Mouse (Mus musculus) embryonic facial prominence, embryonic 12.5 days (tissue): Measurements from ENCODE around the gene Bace1. TPM values are rescaled to one million over a fixed set of nuclear protein-coding genes. Genes with fewer than 3 reads are reported as not detected.

Source experiments
- ATAC-seq: fragments of 200-750 bp; cut with Nextera tagmentation; 2 replicates; pipeline ENCODE4 v1.8.0; 2017; ENCODE audit not compliant: insufficient number of reproducible peaks, insufficient read depth, low FRiP score, low TSS enrichment
- H3K27ac ChIP-seq: fragments of 300-500 bp; sonication (generic); 2 replicates; pipeline ENCODE4 v1.5.1; 2016; ENCODE audit warnings: mild to moderate bottlenecking
- H3K27me3 ChIP-seq: fragments of 300-500 bp; sonication (generic); 2 replicates; pipeline ENCODE4 v1.6.1; 2016; ENCODE audit warnings: mild to moderate bottlenecking, moderate library complexity
- H3K36me3 ChIP-seq: fragments of 300-500 bp; sonication (generic); 2 replicates; pipeline ENCODE4 v1.6.1; 2016; ENCODE audit warnings: mild to moderate bottlenecking
- H3K4me1 ChIP-seq: fragments of 300-500 bp; sonication (generic); 2 replicates; pipeline ENCODE4 v1.6.1; 2016
- H3K4me2 ChIP-seq: fragments of 300-500 bp; sonication (generic); replicated peaks from 2 replicates; pipeline ENCODE4 v1.6.1; 2016; ENCODE audit warnings: mild to moderate bottlenecking, moderate library complexity
- H3K4me3 ChIP-seq: fragments of 300-500 bp; sonication (generic); 2 replicates; pipeline ENCODE4 v1.5.1; 2016; ENCODE audit warnings: mild to moderate bottlenecking
- H3K9ac ChIP-seq: fragments of 300-500 bp; sonication (generic); 2 replicates; pipeline ENCODE4 v1.6.1; 2016; ENCODE audit warnings: mild to moderate bottlenecking, moderate library complexity
- H3K9me3 ChIP-seq: fragments of 300-500 bp; sonication (generic); 2 replicates; pipeline ENCODE4 v1.6.1; 2016; ENCODE audit warnings: mild to moderate bottlenecking, moderate library complexity
- WGBS: fragments of 180-500 bp; shearing (Covaris S2); methylation state at CpG from one replicate; pipeline ENCODE4 v1.1.7; 2016; 5-methylcytosine and 5-hydroxymethylcytosine counted together
- polyA plus RNA-seq: library from polyadenylated mRNA; unstranded; fragments of >200 nt; fragmentation: Nextera tagmentation; extraction: Ambion mirVana; gene quantifications from 2 replicates; pipeline ENCODE4 v1.2.1, GENCODE M21; 2016

Bace1 gene
- polyA plus RNA-seq, 1 experiment from 2014 or later = 33.1 TPM

DNA sequence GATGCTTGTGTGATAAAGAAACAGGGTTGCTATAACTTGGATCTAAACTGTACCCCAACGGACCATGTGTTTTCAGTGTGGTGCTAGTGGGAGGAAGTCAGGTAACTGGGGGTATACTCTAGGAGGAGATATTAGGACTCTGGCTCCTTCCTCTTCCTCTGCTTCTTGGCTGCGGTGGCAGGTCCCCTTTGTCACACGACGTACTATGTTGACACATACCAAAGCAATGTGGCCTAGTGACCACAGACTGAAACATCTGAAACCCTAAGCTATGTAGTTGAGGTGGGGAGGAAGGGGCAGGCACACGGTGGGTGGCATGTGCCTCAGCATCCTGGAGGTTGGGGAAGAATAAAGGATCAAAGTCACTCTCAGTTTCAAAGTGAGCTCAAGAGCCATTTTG is 12.9 kb downstream of the Bace1 start:
- 0 out of 2 replicates have a peak, but pooled peaks cover 3% of the 10 kb centered on the region for H3K4me1 ChIP-seq
- no peak overlapping the region for H3K27ac ChIP-seq
- peaks cover 21% of the 10 kb centered on the region for H3K36me3 ChIP-seq
- H3K27me3 ChIP-seq = no peaks in the 10 kb centered on the region
- H3K9ac ChIP-seq = no peak overlapping the region
- no peaks in the 10 kb centered on the region for H3K9me3 ChIP-seq
- no peak for ATAC-seq
- no peak overlapping the region for H3K4me3 ChIP-seq
- no peak overlapping the region for H3K4me2 ChIP-seq
- 63% methylated on average over 5 of the region's 5 CpGs for WGBS

DNA sequence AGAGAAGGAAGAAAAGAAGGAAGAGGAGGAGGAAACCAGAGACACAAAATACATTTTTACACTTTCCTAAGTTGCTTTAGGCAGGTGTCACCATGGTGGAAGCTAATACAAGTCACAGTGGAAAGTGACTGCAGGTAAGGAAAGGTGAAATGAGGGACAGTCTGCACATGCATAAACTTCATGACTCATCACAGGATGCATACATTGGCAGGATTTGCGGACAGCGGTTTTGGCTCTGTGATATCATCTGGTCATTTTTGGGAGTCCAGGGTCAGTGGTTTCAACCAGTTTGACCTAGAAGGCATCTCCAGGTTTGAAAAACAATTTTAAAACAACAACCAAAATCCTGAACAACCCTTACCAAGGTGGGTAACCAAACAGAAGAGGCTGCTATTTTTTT is 13.4 kb downstream of the Bace1 start:
- peaks cover 25% of the 10 kb centered on the region for H3K36me3 ChIP-seq
- H3K4me2 ChIP-seq = no peak overlapping the region
- H3K27ac ChIP-seq = no peak overlapping the region
- 0 out of 2 replicates have a peak, but pooled peaks cover 3% of the 10 kb centered on the region for H3K4me1 ChIP-seq
- no peaks in the 10 kb centered on the region for H3K9me3 ChIP-seq
- 93% methylated on average over 2 of the region's 2 CpGs for WGBS
- H3K9ac ChIP-seq = no peak overlapping the region
- H3K4me3 ChIP-seq = no peak overlapping the region
- H3K27me3 ChIP-seq = no peaks in the 10 kb centered on the region
- ATAC-seq = no peak

DNA sequence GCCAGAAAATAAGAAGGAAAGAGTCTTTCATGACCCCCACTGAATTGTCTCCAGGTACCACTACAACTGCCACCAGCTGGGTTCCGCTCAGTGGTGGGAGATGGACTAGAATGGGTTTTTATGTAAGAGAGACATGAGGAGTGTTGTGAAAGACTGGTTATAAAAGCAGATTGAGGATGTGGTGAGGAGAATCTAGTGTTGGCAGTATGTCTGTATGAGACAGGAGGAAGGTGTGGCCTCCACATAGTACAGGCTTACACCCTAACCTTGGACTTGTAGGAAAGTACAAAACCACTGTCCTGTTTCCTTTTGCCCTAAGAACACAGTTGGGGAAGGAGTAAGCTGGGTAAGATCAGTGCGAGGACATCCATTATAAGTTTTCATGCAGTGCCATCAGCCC is 15.3 kb downstream of the Bace1 start:
- no peak for ATAC-seq
- Histone ChIP-seq H3K4me2 (no peak overlapping the region), H3K36me3 (peaks cover 42% of the 10 kb centered on the region), H3K27ac (no peak overlapping the region), H3K4me3 (no peak overlapping the region), H3K27me3 (no peaks in the 10 kb centered on the region), H3K4me1 (0 out of 2 replicates have a peak, but pooled peaks cover 3% of the 10 kb centered on the region), H3K9me3 (no peaks in the 10 kb centered on the region), H3K9ac (no peak overlapping the region)
- 92% methylated on average over 2 of the region's 2 CpGs for WGBS

DNA sequence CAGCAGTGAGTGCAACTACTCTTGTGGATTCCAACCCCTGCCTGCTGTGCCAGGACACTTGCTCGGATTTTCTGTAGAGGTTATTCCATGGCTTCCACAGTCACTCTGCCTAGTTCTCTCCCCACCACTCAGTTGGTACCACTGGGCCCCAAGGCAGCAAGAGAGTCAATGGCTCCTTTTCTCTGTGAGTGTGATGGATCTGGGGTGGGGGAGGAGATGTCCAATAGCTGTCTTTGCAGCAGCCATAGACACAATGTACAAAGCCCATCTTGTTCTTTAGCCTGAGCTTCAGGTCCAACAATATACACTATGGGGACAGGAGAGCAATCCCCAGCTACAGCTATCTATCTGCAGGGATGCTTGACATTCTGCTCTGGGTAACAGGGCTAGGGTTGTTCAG is 15.8 kb downstream of the Bace1 start:
- WGBS = 54% methylated on average over 1 of the region's 1 CpGs
- no peaks in the 10 kb centered on the region for H3K9me3 ChIP-seq
- ATAC-seq = no peak

DNA sequence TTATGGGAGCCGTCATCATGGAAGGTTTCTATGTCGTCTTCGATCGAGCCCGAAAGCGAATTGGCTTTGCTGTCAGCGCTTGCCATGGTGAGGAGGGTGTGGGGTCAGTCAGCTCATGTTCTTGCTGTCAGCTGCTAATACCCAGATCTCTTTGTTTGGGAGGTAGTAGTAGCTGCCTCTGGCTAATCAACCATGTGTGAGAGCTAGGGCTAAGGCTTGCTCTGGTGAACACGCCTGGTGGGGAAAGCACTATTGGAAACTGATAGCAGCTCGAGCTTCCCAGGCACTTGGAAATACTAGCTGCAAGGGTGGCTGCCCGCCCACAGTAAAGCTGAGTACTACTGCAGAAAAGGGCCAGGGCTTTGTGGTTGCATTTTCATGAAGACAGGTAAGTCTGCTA is 21.0 kb downstream of the Bace1 start:
- H3K4me1 ChIP-seq = no peaks in the 10 kb centered on the region
- H3K27me3 ChIP-seq = no peaks in the 10 kb centered on the region
- peaks cover 93% of the 10 kb centered on the region for H3K36me3 ChIP-seq
- no peaks in the 10 kb centered on the region for H3K9me3 ChIP-seq
- 94% methylated on average over 10 of the region's 10 CpGs for WGBS
- no peak overlapping the region for H3K4me2 ChIP-seq
- H3K27ac ChIP-seq = no peak overlapping the region
- no peak overlapping the region for H3K9ac ChIP-seq
- no peak for ATAC-seq
- H3K4me3 ChIP-seq = no peak overlapping the region

More for the DNA sequence above, 15.8 kb downstream of the Bace1 start:
- H3K4me3 ChIP-seq = no peak overlapping the region
- no peak overlapping the region for H3K9ac ChIP-seq
- H3K27me3 ChIP-seq = no peaks in the 10 kb centered on the region
- no peak overlapping the region for H3K4me2 ChIP-seq
- H3K27ac ChIP-seq = no peak overlapping the region
- peaks cover 47% of the 10 kb centered on the region for H3K36me3 ChIP-seq
- H3K4me1 ChIP-seq = 0 out of 2 replicates have a peak, but pooled peaks cover 3% of the 10 kb centered on the region

DNA sequence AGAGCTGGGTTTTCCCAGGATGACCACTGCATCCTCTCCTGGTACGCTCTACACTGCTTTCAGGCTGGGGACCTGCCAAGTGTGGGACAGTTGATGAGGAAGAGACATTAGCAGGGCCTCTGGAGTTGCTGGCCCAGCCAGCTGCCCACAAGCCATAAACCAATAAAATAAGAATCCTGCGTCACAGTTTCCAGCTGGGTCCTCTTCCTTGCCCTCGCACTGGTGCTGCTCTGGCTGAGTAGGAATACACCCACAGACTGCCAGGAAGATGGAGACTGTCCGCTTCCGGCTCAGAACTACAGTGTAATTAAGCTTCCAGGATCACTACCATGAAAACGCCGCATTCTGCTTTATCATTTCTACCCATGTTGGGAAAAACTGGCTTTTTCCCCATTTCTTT is 23.4 kb downstream of the Bace1 start:
- Histone ChIP-seq H3K4me2 (no peak overlapping the region), H3K36me3 (peaks cover 91% of the 10 kb centered on the region), H3K9me3 (no peaks in the 10 kb centered on the region), H3K9ac (no peak overlapping the region), H3K4me1 (no peaks in the 10 kb centered on the region), H3K27ac (no peak overlapping the region), H3K4me3 (no peak overlapping the region), H3K27me3 (no peaks in the 10 kb centered on the region)
- WGBS = 92% methylated on average over 7 of the region's 7 CpGs
- no peak for ATAC-seq

DNA sequence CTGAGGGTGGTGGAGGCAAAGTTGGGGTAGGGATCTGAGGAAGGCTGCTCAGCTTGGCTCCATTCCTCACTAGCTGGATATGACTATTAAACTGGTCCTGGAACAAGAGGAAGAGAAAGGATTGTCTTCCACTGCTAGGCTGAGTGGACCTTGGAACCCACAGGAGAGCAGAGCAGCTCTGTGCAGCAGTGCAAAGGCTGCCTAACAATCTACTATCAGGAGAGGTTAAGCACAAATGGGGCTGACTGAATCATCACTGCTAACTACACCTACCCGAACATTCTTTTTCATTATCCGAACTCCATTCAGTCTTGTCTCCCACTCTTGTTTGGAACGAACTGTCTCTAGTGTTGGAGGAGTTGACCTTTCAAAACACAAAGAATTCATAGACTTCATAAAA is 30.8 kb downstream of the Bace1 start:
- Histone ChIP-seq H3K9me3 (no peaks in the 10 kb centered on the region), H3K27ac (no peak overlapping the region), H3K4me1 (no peaks in the 10 kb centered on the region), H3K27me3 (no peaks in the 10 kb centered on the region), H3K4me2 (no peak overlapping the region), H3K9ac (no peak overlapping the region), H3K36me3 (peaks cover 85% of the 10 kb centered on the region), H3K4me3 (no peak overlapping the region)
- 91% methylated on average over 3 of the region's 3 CpGs for WGBS
- ATAC-seq = no peak

DNA sequence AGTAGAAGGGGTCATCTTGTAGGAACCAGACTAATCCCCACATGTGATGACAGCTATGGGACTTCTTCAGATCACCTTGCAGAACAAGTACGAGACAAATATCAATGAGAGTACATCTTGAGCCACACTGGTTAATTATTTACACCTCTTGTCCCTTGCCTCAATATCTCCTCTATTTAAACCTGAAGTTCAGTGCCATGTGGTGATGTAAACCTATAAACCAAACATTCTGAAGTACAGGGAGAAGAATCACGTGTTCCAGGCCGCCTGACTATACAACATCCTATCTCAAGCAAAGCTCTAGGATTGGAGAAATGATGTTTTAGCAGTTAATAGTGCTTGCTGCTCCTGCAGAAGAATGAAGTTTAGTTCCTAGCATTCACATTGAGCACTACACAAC is 31.9 kb downstream of the Bace1 start:
- Histone ChIP-seq H3K4me3 (no peak overlapping the region), H3K27ac (no peak overlapping the region), H3K9ac (no peak overlapping the region), H3K9me3 (no peaks in the 10 kb centered on the region), H3K4me1 (no peaks in the 10 kb centered on the region), H3K4me2 (no peak overlapping the region), H3K36me3 (peaks cover 79% of the 10 kb centered on the region), H3K27me3 (no peaks in the 10 kb centered on the region)
- no peak for ATAC-seq
- 95% methylated on average over 3 of the region's 3 CpGs for WGBS

DNA sequence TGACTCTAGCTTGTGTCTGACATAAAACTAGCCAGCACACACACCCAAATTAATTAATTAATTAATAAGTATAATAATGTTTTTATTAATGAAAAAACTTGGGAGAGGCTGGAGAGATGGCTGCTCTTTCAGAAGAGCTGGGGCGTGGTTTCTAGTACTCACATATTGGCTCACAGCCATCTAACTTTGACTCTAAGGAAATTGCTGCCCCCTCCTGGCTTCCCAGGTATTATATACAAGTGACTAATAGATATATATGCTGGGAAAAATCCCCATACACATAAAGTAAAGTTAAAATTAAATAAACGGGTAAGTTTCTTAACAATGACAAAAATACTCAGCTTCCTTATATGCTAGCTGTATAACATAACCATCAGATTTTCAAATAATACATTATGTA is 39.5 kb downstream of the Bace1 start:
- 84% methylated on average over 2 of the region's 2 CpGs for WGBS
- Histone ChIP-seq H3K27ac (no peak overlapping the region), H3K4me2 (no peak overlapping the region), H3K4me1 (no peaks in the 10 kb centered on the region), H3K9ac (no peak overlapping the region), H3K27me3 (no peaks in the 10 kb centered on the region), H3K4me3 (no peak overlapping the region), H3K9me3 (no peaks in the 10 kb centered on the region), H3K36me3 (peaks cover 50% of the 10 kb centered on the region)
- ATAC-seq = no peak

DNA sequence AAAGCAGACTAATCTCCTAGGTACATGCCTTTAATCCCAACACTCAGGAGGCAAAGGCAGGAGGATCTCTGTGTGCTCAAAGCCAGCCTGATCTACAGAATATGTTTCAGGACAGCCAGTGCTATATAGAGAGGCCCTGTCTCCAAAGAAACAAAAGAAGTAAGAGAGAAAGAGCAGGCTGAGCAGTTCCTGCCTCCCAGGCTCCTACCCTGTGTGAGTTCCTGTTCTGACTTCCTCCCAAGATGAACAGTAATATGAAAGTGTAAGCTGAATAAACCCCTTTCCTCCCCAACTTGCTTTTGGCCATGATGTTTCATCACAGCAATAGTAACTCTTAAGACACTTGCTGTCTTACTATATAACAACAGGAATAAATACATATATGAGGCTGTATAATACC is 55.3 kb downstream of the Bace1 start:
- H3K4me1 ChIP-seq = no peaks in the 10 kb centered on the region
- H3K27me3 ChIP-seq = no peaks in the 10 kb centered on the region
- H3K4me2 ChIP-seq = no peak overlapping the region
- H3K4me3 ChIP-seq = no peak overlapping the region
- H3K9ac ChIP-seq = no peak overlapping the region
- ATAC-seq = no peak
- H3K36me3 ChIP-seq = peaks cover 73% of the 10 kb centered on the region
- no peak overlapping the region for H3K27ac ChIP-seq
- no peaks in the 10 kb centered on the region for H3K9me3 ChIP-seq

DNA sequence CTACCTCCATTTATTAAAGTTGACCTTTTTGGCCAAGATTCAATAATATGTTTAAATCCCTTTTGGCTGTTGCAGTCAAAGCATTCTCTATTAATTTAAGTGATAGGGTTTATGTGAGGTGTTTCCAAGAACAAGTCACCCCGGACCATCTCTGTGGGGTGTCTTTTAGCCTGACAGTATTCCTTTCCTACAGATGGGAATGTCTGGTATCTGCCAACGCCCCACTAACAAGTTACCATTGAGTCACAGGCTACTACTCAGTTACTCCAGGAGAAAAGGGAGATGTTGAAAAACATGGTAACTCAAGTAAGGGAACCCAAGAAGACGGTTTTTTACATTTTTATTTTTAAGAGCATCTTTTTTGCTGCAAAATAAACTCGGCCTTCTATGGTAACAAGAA is 66.8 kb downstream of the Bace1 start:
- H3K9ac ChIP-seq = peak overlapping the region; percentile 96
- peak overlapping the region; percentile 94 for H3K4me3 ChIP-seq
- no peaks in the 10 kb centered on the region for H3K27me3 ChIP-seq
- no peaks in the 10 kb centered on the region for H3K9me3 ChIP-seq
- H3K36me3 ChIP-seq = peaks cover 35% of the 10 kb centered on the region
- no peak overlapping the region for H3K27ac ChIP-seq
- 56% methylated on average over 4 of the region's 4 CpGs for WGBS
- no peak for ATAC-seq
- H3K4me2 ChIP-seq = peak overlapping the region; percentile 71
- H3K4me1 ChIP-seq = peaks cover 20% of the 10 kb centered on the region

DNA sequence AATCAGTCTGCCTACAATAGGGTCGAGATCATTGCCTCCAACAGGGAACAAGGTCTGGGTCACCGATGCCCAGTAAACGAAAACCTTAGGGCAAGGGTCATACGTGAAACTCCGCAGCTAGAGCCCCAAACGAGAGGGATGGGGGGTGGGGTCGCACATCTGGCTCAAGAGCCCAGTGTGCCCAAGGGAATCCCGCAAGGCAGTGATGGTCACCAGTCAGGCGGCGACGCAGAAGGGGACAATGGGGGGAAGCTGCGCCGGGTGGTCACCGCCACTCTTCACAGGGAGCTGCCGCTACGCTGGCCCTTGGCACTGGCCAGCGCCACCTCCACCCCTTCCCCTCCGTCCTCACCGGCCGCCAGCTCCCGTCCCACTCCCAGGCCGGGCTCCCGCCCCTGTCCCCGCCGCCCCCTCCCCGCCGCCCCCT is 67.4 kb downstream of the Bace1 start:
- WGBS = under 1% methylated on average over 15 of the region's 27 CpGs
- peak overlapping the region; percentile 94 for H3K4me3 ChIP-seq
- H3K27ac ChIP-seq = peak overlapping the region; percentile 91
- ATAC-seq = peak; percentile 54
- peaks cover 40% of the 10 kb centered on the region for H3K36me3 ChIP-seq
- H3K4me2 ChIP-seq = peak overlapping the region; percentile 71
- H3K9ac ChIP-seq = peak overlapping the region; percentile 96
- no peaks in the 10 kb centered on the region for H3K9me3 ChIP-seq
- H3K4me1 ChIP-seq = peaks cover 20% of the 10 kb centered on the region
- H3K27me3 ChIP-seq = no peaks in the 10 kb centered on the region
